Mouse (Mus musculus) megakaryocyte-erythroid progenitor cell, adult 5-6 weeks (primary cell): ENCODE measurements around the gene Kxd1. TPM values are rescaled to one million over a fixed set of nuclear protein-coding genes. Genes with fewer than 3 reads are reported as not detected.
"Not testable (repeated sequence)": the region's sequence is repeated elsewhere in the genome, so short reads cannot be mapped to it uniquely, and the experiment has no call there.

Experiments
- ATAC-seq: replicated peaks from 2 replicates; pipeline ENCODE4 v1.8.0; 2016; ENCODE audit warnings: mild to moderate bottlenecking, inconsistent platforms; ENCODE audit not compliant: severe bottlenecking, poor library complexity, low FRiP score, low TSS enrichment
- total RNA-seq, 2 experiments: library from RNA; stranded (forward) in 1 of 2; stranded (reverse) in 1 of 2; fragments of 200-1000, 215-1000 nt in 1 of 2; fragments of >200 nt in 1 of 2; fragmentation: Nextera tagmentation in 1 of 2; gene quantifications; 2 replicates each; pipeline ENCODE4 v1.2.3; 2014 to 2017

Kxd1 gene
- total RNA-seq, 2 experiments from 2014 or later = 65.5 to 78.1 TPM

DNA sequence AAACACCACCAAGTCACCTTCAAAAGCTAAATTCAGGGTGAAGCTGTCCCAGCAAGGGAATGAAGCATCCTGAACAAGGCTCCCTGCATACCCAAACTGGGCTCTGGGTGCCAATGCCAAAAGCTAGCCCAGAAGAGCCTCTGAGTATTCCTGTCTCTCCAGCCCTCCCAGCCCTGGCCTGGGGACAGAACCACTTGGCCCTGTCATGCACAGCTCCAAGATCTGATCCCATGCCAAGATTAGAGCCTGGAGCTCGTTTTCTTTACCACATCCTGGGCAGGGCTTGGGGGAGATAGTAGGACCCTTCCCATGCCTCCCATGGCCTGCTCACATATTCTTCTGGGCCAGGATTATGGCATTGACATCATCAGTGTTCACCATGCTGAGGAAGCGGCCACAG is 8.2 kb downstream of the Kxd1 start:
- ATAC-seq = no peak

DNA sequence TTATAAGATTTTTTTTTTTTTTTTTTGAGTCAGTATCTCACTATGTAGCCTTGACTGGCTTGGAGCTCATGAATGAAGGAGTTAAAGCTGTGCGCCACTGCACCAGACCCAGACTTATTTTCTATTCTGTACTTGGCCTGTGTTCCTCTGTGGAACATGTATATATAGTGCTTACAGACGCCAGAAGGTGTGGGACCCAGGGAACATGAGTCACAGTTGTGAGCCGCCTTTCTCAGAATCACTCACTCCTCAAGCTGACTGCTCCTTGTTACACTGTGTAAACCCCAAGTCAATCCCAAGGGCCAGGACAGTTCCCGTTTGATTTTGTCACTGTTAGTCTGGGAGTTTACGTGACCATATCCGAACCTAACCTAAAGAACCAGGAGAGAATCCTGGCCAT is 8.7 kb downstream of the Kxd1 start:
- no peak for ATAC-seq

DNA sequence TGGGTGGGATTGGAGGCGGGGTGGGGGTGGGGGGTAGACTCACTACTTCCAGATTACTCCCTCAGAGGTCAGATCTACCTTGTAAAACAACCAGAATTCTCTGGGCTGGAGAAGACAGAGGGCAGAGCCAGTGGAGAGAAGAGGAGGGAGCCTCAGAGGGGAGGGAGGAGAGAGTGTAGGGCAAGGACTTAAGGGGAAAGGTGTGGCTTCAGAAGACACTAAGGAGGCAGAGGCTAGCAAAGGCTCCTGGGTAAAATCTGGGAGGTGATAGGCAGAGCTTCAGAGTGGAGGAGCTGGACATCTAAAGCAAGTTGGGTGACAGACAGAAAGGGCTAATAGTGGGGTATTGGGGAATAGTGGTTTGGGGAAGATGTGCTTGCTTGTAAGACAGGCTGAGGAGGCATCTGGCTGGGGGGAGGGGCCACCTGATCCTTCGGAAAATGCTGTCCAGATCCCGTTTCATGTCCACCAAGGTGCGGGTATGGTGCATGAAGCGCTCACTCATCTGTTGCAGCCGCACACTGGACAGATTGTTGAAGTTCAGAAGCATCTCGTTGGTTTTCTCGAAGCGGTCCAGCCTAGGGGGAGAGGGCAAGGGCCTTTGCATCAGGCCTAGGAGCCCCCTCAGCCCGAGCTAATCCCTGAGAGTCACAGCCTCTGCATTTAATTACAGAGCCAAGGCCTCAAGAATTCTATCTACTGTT is 9.7 kb downstream of the Kxd1 start:
- no peak for ATAC-seq

DNA sequence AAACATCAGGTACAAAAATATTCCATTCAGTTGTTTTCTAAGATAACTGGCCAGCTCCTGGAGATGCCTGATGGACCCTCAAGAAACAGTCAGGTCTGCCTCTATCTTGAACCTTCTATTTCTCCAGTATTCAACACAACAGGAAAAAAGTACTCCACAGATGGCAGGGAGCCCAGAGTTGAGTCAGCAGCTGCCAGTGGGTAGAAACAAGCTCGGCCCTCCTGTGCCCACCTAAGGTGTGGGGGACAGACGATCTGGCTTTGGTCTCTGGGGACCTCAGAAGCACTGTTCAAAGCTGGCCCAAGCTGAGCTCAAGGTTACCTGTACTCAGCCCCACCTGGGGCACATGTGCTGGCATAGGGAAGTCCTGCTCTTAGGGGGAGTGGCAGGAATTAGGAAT is 14.3 kb downstream of the Kxd1 start:
- no peak for ATAC-seq

DNA sequence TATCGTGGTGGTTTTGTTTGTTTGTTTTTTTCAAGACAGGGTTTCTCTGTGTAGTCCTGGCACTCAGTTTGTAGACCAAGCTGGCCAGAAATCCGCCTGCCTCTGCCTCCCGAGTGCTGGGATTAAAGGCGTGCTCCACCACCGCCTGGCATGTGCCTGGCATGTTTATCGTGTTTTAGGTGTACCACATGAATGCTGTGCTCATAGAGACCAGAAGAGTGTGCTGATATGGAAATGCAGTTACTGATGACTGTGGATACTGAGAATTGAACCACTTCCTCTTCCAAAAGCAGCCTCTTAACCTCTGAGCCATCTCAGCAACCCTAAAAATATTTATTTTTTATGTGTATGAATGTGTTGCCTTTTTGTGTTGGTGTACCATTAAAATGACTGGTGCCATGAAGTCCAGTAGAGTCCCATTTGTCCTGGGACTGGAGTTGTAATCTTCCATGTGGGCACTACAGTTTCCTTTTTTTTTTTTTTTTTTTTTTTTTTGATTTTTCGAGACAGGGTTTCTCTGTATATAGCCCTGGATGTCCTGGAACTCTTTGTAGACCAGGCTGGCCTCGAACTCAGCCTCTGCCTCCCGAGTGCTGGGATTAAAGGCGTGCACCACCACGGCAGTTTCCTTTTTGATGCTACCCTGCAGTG is 15.4 kb downstream of the Kxd1 start:
- ATAC-seq = peak; percentile 56

DNA sequence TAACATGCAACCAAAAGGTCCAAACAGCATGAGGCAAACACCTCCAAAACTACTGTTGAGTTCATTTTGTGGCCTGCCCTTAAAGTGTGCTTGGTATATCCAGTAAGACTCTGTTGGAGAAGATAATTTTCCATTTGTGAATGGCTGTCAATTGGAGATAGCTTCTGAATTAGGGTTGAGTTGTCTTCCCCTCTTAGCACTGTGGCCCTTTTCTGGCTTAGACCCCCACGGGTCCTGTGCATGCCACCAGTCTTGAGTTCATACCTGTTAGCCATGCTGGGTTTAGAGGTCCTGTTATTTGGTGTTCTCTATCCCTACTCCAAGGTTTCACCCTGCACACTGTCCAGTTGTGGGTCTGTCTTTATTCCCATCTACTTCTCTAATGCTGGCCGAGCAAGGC is 16.0 kb downstream of the Kxd1 start:
- ATAC-seq = no peak

DNA sequence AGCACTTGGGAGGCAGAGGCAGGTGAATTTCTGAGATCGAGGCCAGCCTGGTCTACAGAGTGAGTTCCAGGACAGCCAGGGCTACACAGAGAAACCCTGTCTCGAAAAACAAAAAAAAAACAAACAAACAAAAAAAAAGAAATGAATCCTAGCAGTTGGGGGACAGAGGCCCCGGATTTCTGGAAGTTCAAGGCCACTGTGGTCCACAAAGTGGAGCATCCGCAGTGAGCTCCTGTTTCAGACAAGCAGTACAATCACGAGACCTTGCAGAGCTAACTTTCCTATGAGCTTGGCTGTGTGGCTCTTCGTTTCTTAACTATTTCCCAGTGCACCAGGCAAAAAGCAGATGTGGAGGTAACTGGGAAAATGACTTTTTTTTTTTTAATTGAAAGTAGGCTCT is 16.6 kb downstream of the Kxd1 start:
- ATAC-seq = not testable (repeated sequence)

DNA sequence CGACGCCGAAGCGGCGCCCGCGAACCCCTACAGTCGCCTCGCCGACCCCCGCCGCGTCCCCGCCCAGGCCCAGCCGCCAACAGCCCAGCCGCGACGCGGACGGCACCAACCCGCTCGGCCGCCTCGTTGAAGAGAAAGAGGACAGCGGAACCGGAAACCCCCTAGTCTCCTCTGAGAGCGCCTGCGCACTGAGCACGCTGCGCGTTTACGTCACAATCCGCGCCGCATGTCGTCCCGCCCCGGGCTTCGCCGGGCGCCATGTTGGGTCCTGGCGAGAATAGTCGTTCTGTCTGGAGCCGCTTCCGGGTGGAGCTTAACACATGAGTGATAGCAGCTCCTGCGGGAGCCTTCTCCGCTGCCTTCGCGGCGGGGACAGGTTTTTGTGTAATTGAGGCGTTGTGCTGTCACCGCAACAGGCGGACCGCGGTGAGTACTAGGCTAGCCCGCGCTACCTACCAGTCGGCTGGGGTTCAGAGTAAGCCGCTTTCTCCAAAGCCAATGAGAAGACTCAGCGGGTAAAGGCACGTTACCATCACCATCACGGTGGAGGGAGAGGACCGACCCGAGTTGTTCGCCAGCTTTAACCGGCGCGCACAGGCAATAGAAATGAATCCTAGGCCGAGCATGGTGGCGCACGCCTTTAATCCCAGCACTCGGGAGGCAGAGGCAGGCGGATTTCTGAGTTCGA is 17.4 kb downstream of the Kxd1 start, which contains the start of gene Uba52:
Gene Uba52, minus strand, starts transcription at position 574 of the 688 bp plus-strand sequence.
- peak; percentile 66 for ATAC-seq

DNA sequence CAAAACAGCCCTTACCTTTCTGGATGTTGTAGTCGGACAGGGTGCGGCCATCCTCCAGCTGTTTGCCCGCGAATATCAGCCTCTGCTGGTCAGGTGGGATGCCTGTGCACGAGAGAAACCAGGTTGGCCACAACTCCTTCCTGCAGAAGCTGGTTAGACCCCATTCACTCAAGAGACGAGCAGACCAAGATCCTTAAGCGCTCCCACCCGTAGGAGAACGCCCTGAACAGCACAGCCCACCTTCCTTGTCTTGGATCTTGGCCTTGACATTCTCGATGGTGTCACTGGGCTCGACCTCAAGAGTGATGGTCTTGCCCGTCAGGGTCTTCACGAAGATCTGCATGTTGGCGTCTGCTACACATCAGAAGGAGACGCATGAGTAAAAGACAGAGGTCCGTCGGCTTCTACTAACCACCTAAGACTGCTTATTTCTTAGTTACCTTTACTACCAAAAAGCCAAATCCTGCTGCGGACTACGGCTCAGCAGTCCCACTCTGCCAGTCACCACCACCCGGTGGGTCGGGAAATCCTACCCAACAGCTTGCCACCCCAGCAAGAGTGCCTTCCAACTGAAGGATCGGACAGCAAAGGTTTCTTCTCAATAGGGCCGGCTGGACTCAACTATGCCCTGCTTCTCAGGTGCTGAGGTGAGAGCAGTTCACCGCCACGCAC is 18.3 kb downstream of the Kxd1 start:
- no peak for ATAC-seq

DNA sequence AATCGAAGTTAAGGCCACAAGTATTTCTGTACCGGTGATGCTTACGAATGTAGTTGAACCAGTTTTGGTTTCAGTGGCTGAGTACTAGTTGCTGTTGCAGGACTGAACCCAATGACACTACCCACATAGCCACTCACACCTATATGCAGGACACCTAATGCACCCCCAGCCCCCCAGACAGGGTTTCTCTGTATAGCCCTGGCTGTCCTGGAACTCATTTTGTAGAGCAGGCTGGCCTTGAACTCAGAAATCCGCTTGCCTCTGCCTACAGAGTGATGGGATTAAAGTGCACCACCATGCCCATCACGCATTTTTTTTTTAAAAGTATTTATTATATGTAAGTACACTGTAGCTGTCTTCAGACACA is 20.7 kb downstream of the Kxd1 start:
- ATAC-seq = no peak

DNA sequence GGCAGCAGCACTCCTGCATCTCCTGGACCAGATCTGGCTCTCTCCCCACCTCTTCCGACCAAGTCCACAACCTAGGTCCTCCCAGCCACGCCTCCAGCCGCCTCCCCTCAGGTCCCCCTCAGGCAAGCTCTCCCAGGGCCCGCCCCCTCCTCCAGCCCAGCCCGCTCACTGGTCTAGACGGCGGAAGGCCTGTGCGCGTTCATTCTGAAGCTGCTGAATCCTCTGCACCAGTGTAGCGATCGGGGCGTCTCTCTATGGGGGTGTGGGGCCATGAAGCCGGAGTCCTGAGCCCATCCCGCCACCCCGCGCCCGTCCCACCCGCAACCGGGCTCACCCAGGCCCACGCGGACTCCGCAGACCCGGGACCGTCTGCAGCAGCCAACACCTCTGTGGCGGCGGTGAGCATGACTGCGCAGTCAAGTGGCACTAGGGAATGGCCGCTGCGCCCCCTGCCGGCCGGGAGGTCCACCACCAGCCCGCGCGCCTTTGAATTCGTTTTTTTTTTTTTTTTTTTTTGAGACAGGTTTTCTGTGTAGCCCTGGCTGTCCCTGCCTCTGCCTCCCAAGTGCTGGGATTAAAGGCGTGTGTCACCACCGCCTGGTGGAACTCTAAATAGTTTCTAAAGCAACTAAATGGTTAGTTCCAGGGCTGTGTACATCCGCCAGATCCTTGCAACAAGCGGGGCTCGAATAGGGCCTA is 21.3 kb downstream of the Kxd1 start, which contains the start of gene Rex1bd:
Gene Rex1bd, minus strand, starts transcription at position 425 of the 699 bp plus-strand sequence.
- ATAC-seq = peak; percentile 56

DNA sequence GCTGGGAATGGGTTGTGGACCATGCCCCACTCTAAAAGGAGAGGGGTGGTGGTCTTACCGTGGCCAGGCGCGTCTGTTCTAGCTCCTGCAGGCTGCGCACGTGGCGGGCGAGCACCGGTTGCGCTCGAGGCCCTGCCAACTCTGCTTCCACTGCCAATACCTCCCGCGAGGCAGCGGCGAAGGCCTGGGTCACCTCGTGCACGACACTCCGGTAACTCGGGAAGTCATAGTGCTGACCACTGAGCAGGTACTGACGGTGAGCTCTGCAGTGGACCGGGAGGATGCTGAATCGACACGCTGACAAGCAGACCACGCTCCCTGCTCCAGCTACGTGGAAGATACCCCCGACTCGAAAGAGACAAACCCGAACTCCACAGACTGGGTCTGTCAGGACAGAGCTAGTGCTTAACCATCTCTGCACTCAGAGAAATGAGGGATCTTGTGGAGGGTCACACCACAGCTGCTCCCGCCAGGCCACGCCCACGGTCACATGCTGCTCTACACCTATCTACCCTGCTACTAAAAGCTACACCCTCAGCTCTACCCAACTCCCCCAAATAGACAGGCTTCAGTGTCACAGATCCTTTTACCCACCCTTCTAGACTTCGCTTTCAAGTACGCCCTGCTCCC is 21.9 kb downstream of the Kxd1 start:
- ATAC-seq = peak; percentile 8

DNA sequence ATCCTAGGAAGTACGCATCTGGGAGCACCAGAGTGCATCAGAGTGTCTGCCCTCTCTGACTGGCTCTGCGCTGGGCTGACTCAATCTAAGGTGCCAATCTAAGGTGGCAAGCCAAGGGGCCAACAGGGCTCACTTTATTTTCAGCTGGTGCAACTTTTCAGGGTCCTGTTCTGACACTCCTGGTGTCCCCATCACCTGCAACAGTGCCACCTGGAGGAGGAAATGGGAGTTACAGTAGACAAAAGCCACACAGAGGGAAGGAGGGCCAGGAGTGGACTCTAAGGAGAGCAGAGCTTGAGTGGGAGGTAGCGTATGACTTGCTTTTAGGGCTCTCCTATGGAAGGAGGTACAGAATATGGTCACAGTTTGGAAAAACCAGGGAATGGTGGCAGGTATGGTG is 22.9 kb downstream of the Kxd1 start:
- ATAC-seq = no peak

DNA sequence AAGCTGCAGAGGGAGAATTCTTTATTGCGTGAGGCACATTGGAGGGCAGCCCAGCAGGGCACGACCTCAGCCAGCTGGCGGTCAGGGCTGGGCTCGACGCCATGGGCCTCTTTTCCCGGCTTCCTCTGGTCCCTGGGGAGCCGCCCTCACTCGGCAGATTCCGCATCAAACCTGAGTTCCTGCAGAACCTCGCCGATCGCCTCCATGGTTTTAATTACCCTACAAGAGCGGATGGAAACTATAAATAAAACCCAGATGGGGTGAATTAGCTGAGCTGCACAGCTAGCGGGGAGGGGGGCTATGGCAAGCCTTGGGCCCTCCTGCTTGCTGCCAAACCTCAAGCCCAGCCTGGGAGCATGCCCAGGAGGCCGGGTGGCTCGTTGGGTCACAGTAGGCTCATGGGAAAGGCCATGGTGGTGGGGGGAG is 23.5 kb downstream of the Kxd1 start:
- ATAC-seq = no peak

DNA sequence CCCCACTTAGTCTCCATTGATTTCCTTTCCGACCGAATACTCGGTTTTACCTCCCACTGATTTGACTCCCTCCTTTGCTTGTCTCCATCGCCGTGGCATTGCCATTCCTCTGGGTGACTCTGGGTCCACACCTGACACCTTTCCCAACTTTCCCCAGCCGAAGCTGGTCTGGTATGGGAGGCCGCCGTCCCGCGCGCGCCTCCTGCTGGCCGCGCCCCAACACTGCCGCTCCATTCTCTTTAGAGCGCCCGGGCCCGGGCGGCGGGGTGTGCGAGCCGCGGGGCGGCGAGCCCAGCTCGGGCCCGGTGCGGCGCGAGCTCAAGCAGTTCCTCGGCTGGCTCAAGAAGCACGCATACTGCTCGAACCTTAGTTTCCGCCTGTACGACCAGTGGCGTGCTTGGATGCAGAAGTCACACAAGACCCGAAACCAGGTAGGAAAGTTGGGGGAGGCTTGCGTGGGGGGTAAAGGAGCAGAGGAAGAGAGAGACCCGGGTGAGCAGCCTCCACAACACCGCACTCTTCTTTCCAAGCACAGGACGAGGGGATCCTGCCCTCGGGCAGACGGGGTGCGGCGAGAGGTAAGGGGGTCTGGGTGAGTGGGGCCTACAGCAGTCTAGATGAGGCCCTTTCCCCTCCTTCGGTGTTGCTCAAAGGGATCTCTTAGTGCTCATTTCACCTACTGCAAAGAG is 24.6 kb downstream of the Kxd1 start:
- ATAC-seq = no peak

DNA sequence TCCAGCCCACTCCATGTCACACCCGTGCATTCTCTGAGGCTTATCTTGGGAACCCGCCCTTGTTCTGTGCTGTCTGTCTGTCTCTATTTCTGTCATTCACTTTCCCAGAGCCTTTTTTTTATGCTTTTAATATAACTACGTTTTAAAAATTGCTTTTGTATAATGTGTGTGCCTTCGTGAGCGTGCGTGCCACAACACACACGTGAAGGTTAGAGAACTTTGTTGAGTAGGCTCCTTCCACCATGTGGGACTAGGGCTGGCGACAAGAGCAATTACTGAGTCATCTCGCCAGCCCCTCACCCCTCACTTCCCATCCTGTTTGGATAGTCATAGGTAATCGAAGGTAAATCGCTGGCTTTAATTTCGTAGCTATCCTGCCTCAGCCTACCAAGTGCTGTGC is 25.2 kb downstream of the Kxd1 start:
- no peak for ATAC-seq

DNA sequence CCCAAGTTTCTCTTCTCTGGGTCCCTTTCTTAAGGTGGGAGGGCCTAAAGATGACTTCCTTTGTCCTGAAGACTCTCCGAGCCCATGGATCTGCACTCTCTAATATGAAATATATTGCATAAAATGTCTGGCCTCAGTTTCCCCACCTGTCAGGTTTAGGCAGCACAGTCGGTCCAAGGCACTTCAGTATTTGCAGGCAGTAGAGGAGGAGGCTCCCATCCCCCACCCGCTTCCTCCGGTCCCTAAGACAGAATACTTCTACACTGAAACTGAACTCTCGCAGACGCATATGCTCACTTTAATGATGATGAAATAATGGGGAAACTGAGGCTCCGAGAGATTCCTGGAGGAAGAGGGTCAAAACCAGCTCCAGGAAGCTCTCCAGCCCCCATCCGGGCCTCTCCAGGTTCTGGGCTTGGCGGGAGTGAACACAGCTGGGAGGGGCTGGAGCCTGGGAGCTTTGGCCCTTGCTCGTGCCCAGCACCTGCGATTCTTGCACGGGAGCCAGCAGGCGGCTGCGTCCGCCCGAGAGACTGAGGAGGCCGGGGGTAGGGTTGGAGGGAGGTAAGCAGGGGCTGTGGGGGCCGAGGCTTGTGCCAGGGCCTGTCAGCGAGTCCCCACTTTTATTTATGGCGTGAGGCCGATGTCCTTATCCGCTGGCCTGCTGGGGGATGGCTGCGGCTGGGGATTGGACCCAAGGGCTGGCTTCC is 25.8 kb downstream of the Kxd1 start:
- ATAC-seq = no peak
